Mouse (Mus musculus): ENCODE measurements around the gene Kcnq1.

GRCm38 (mm10) chr7:143114773-143115172 is 8.6 kb downstream of the Kcnq1 start:
- TF ChIP-seq TCF12 (IDR thresholded peaks at IDR 0.05; ENCODE audit: low read depth, low read length), result no peak
- no peak for TF ChIP-seq ELF1 (IDR thresholded peaks at IDR 0.05; ENCODE audit: low read depth, low read length)
- TF ChIP-seq CTCF (conservative IDR thresholded peaks at IDR 0.05 in 1 of 2, IDR thresholded peaks at IDR 0.05 in 1 of 2; ENCODE audit: low read depth in 2 of 2, low read length in 2 of 2), result no peak
- TF ChIP-seq EP300 (IDR thresholded peaks at IDR 0.05; ENCODE audit: low read length), result no peak
